Mouse (Mus musculus) spleen, postnatal 4 days (tissue): ENCODE results near the gene Foxd1.
A peak's percentile ranks its signal among the peaks of the same experiment; 100 is the strongest.

Experiments
- DNase-seq, 2 experiments: peaks; one replicate each; pipeline ENCODE4 v3.0.0; 2022; ENCODE audit warnings: low spot score in 2 of 2

Foxd1 gene

GRCm38 (mm10) chr13:98354090-98354801 lies at the start of gene Foxd1:
TSS of gene Foxd1 (plus strand) at chr13:98354242.
- peak in 1 of 2 experiments; percentile 63 for DNase-seq

GRCm38 (mm10) chr13:98305257-98305656 lies 48.8 kb upstream of the Foxd1 start:
- no peak for DNase-seq

DNA sequence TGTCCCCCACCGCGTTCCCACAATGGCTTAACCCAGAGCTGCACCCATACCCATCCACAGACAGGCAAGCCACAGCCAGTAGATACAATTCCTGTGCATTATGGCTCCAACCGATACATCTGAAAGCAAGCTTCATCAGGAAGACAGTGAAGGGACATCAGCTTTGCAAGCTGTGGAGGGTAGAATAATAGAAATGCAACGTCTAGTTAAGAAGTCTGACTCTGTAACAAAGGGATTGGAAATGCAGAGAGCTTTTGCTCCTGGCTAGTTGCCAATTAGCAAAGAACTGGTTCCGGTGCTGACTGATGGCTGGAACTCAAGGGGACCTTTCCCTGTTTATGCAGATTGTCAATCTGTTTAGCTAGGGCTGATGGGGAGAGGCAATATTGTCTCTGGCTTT lies 47.6 kb upstream of the Foxd1 start:
- DNase-seq: no peak

GRCm38 (mm10) chr13:98306852-98307475 lies 47.1 kb upstream of the Foxd1 start:
- DNase-seq: no peak

DNA sequence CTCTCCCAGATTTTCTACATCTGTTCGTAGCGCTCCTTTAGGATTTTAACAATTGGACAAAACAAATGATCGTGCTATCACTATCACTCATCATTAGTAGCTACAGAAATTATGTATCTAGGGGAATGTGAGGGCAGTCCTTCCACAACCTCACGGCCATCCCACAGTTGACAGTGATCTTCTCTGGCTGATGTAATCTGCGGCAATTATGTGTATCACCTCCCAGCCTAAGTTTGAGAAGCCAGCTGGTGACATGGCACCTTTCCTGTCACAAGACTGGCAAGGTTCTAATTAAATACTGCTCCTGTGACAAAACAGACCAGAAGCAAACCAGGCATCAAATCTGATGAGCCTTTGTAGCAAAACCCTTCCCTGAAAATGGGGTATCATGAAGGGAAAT lies 46.0 kb upstream of the Foxd1 start:
- DNase-seq: no peak

DNA sequence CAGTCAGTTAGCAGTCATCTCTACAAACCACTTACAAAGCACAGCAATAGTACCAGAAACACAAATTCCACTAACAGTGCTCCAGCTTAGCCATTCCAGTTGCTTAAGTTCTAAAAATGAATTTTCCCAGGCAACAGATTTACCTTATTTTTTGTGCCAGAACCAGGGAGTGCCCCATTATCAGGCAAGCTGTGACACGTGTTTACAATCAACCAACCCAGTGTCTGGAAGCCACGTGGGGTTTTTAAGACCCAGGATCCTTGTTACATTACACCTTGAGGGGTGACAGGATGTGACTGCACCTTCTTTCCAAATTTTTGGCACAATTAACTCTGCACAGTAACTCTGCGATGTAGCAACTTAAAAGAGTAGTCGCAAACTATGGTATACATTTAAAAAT lies 45.3 kb upstream of the Foxd1 start:
- DNase-seq: no peak

DNA sequence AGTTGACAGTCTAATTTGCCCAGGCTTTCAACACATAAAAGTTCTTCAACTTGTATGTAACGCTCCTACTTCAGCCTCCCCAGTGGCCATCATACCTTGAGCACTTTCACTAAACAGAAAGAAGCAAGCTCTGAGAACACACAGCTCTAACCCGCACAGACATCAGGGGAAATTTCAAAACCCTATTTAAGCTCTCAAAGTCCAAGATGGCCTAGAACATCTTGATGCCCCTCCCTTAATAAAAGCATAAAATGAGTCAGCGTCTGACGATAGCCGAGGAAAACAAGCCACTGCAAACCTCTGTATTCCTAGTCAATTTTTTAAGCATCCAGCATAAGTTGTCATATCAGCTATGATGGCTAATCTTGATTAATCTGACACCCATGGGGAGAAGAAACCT lies 42.4 kb upstream of the Foxd1 start:
- no peak for DNase-seq

GRCm38 (mm10) chr13:98313631-98314030 lies 40.4 kb upstream of the Foxd1 start:
- DNase-seq: no peak

DNA sequence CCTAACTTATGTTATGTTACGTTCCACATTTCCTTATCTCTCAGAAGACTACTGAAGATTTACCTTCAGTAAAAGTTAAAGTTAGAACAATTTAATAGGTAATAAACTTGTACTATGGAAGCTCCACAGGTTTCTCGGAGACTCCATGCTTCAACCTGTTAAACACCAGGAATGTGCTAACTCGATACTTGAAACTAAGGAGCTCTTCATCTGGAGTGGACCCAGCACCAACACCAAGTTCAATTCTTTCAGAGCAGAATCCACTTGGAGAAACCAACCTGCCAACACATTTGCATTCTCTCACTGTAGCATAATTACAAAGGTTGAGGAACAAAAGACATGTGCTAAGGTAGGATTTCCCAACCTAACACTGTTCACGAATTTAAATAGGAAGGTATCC lies 38.9 kb upstream of the Foxd1 start:
- no peak for DNase-seq

GRCm38 (mm10) chr13:98316140-98316479 lies 37.9 kb upstream of the Foxd1 start:
- no peak for DNase-seq

DNA sequence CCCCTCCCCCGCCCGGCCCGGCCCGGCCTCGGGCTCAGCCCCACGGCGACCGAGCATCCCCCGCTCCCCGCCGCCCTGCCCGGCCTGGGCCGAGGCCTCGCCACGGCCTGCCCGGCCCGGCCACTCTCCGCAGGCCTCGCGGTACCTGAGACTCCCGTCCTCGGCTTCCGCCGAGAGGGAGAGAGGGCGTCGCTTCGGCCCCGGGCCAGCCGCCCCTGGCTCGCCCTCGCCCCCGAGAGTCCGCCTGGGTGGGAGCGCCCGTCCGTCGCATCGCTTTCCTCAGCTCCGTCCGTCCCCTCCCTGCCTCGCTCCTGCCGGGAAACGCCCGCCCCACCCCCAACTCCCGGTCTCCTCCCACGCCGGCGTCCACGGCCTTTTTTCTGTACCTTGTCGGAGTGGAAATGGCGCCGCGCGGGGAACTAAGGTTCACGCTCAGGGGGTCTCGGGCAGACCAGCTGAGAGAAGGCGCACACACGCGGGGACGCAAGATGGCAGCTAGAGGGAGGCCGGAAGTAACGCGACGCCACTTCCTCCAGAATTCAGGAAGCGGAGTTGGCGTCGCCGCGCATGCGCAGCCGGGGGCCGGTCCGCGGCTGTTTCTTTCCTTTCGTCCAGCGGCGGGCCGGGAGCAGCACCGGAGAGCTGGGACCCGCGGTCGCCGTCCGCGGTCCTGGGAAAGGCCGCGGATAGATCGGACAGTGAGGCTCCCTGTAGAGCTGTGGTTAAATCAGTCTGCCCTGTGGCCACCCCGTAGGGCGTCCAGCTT lies 37.4 kb upstream of the Foxd1 start, which contains the start of gene Btf3:
Gene Btf3, minus strand, starts transcription at position 527 of the 766 bp plus-strand sequence.
- peak; percentile 92 to 97 for DNase-seq

GRCm38 (mm10) chr13:98317246-98317677 lies 36.8 kb upstream of the Foxd1 start:
- no peak for DNase-seq

- no peak for DNase-seq
These were observed 36.1 kb upstream of the Foxd1 start for GRCm38 (mm10) chr13:98317911-98318310.

DNA sequence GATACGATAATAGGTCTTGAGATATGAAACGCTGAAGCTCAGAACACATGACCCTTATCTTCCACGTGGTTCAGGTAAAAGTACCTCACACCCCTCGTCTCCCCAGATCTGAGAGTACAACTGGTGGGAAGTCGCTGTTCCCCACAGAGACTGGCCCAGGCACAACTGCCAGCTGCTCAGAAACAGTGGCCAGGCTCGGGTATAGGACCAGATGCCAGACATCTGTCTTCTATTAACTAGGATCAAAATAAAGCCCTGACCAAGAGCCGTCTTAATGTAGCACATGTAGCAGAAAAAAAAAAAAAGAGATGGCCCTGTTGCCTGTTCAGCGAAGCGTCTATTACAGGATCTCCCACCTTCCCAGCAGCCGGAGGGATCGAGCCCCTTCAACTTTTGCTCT lies 29.0 kb upstream of the Foxd1 start:
- DNase-seq: no peak

- DNase-seq: peak; percentile 16 to 63
These were observed 21.9 kb upstream of the Foxd1 start for GRCm38 (mm10) chr13:98332106-98332505.

GRCm38 (mm10) chr13:98336205-98336604 lies 17.8 kb upstream of the Foxd1 start:
- no peak for DNase-seq

GRCm38 (mm10) chr13:98340506-98340905 lies 13.5 kb upstream of the Foxd1 start:
- no peak for DNase-seq

- no peak for DNase-seq
These were observed 4.6 kb upstream of the Foxd1 start for GRCm38 (mm10) chr13:98349491-98349890.

DNA sequence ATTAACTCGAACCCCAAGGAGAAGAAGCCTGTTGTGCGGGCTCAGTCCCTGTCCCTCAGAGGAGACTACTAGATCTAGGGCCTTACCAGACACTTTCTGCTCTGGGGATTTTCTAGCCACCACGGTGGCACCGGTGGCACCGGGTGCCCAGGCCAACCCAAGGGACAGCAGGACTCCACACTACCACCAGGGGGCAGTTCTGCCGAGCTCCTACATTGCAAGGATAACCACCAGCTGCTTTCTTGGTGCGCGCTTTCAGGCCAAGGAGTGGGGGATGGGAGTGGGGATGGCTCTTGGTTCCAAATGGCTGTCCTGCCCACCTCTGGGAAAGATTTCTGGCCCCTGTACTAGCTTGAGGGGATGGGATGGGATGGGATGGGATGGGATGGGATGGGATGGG lies 2.5 kb upstream of the Foxd1 start:
- DNase-seq: peak; percentile 26 to 69

DNA sequence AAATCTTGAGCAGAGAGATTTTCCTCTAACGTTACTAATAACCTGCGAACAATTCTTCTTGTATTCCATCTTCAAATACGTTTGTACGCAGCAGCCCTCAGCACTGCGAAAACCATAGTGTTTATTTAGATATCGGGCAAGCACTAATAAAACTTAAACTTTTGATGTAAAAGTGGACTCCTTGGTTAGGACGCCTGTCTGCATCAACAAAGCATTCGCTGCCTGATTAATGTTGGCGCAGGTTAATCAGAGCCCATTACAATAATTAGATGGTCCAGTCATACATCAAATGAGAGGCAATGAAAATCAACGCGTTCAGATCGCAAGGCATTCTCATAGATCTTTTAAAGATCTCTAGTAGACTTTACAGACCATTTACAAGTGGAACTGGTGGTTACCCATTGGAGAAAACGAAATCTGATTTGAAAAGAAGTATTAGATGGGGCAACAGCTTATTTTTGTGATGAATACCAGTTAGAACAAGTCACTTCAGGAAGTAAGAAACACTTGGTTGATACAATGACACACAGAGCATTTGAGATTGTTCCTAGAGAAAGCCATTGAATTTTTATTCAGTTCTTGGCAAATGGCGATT lies 1.6 kb upstream of the Foxd1 start:
- DNase-seq: no peak

- DNase-seq: no peak
These were observed 343 bp upstream of the Foxd1 start for GRCm38 (mm10) chr13:98353709-98354089.

DNA sequence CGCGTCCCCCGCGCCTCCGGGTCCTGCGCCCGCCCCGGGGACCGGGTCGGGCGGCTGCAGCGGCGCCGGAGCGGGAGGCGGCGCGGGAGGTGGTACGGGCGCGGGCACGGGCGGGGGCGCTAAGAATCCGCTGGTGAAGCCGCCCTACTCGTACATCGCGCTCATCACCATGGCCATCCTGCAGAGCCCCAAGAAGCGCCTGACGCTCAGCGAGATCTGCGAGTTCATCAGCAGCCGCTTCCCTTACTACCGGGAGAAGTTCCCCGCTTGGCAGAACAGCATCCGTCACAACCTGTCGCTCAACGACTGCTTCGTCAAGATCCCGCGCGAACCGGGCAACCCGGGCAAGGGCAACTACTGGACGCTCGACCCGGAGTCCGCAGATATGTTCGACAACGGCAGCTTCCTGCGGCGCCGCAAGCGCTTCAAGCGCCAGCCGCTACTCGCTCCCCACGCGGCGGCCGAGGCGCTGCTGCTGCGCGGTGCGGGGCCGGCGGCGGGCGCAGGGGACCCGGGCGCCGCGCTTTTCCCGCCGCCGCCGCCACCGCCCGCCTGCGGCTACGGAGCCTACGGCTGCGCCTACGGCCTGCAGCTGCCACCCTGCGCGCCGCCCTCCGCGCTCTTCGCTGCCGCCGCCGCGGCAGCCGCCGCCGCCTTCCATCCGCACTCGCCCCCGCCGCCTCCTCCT lies 973 bp downstream of the Foxd1 start:
- DNase-seq: peak in 1 of 2 experiments; percentile 66
